ENCODE assay signal across 17 mouse cellular contexts in genomic region chr12:104801494-104802260, GRCm38 (mm10). TPM values are rescaled to one million over a fixed set of nuclear protein-coding genes. Genes with fewer than 3 reads are reported as not detected.
DNase-seq lines count a peak whose midpoint lies in the region; TF ChIP-seq lines count a peak whose summit lies in the region.
"Had no signal": no experiment of that assay in that cellular context is flagged by ENCODE, and none has a peak within 500 bp of the region (broad histone marks: within the 10 kb centered on the region; RNA-seq: fewer than 3 reads in every experiment).

No protein-coding gene starts in this region.

- no peaks in the 10 kb centered on the region; the same call in 1 of the 2 replicates for H3K36me3 ChIP-seq in kidney, adult 2 months (ENCODE audit: control insufficient read depth, insufficient read depth, low read length)
- H3K36me3 ChIP-seq in limb, embryonic 10.5 days = peaks cover 34% of the 10 kb centered on the region

- 36% methylated on average over 9 of the region's 9 CpGs for WGBS in kidney, adult 2 months
- WGBS in limb, embryonic 10.5 days = 55% methylated on average over 9 of the region's 9 CpGs

- H3K4me1 ChIP-seq in kidney, adult 2 months (ENCODE audit: control insufficient read depth, insufficient read depth, low read length) = no peaks in the 10 kb centered on the region
- peaks cover 34% of the 10 kb centered on the region for H3K4me1 ChIP-seq in limb, embryonic 10.5 days
- H3K4me1 ChIP-seq: liver, embryonic 15.5 days; megakaryocyte, embryonic 14.5 days had no signal

- no peak overlapping the region for H3K4me3 ChIP-seq in kidney, adult 2 months (ENCODE audit: insufficient read depth, low read depth, low read length)
- no peak overlapping the region for H3K4me3 ChIP-seq in limb, embryonic 10.5 days
- H3K4me3 ChIP-seq: gastrocnemius, adult 2 months; hindbrain, embryonic 15.5 days; liver, embryonic 15.5 days; megakaryocyte, embryonic 14.5 days; neural tube, embryonic 15.5 days had no signal

- H3K27me3 ChIP-seq in kidney, adult 2 months (replicated peaks; ENCODE audit: control insufficient read depth, insufficient read depth, low read length) = no peaks in the 10 kb centered on the region
- H3K27me3 ChIP-seq in limb, embryonic 10.5 days (ENCODE audit: low read depth, poor library complexity, severe bottlenecking) = peaks cover 5% of the 10 kb centered on the region; the same call in 1 of the 2 replicates
- H3K27me3 ChIP-seq: hindbrain, embryonic 15.5 days; liver, embryonic 15.5 days; neural tube, embryonic 15.5 days had no signal

- peak; percentile 41 for DNase-seq in adrenal gland, adult 2 months
- DNase-seq in adrenal gland, adult 18-20 months (ENCODE audit: low spot score in 2 of 2) = no peak
- DNase-seq in kidney, adult 2 months = peak; percentile 41
- no peak for DNase-seq in kidney, adult 9 months
- peak; percentile 24 for DNase-seq in adrenal gland, postnatal 25 days
- DNase-seq in limb, embryonic 10.5 days (ENCODE audit: low spot score) = no peak
- DNase-seq in gastrocnemius, postnatal 14 days = no peak
- no peak for DNase-seq in yolk sac, embryonic 10.5 days (ENCODE audit: low spot score)
- DNase-seq: cerebellum, adult 9-11 months; gastrocnemius, adult 2 months; kidney, postnatal 25 days; lung, postnatal 10 days; thymus, adult 2 months had no signal

- TF ChIP-seq POLR2A in kidney, adult 2 months (IDR thresholded peaks at IDR 0.05; ENCODE audit: low read depth, low read length) = no peak

- H3K27ac ChIP-seq in kidney, adult 2 months (ENCODE audit: insufficient read depth, low read depth, low read length) = no peak overlapping the region
- peak overlapping the region; percentile 57 for H3K27ac ChIP-seq in limb, embryonic 10.5 days
- H3K27ac ChIP-seq: gastrocnemius, adult 2 months; hindbrain, embryonic 15.5 days; liver, embryonic 15.5 days; neural tube, embryonic 15.5 days had no signal

- no peak for TF ChIP-seq CTCF in kidney, adult 2 months (conservative IDR thresholded peaks at IDR 0.05; ENCODE audit: insufficient read depth, insufficient read length, low read depth, low read length)

- H3K9me3 ChIP-seq in limb, embryonic 10.5 days (replicated peaks) = no peaks in the 10 kb centered on the region

- intact Hi-C loops in gastrocnemius, postnatal 14 days (cut with DNase I; ENCODE audit: low total_unique reads) = no loop called here

RNA-seq across cellular contexts. Expression of gene Dicer1, which starts 49.9 kb away (rescaled TPM):
- 10 to 100 TPM; 33.6 to 53.0 TPM for total RNA-seq in adrenal gland, adult 2 months (2021)
- 3.6 and 4.3 TPM in 2 replicates for polyA plus RNA-seq in adrenal gland, adult 2 months (2012; rRNA removed)
- total RNA-seq in adrenal gland, adult 18-20 months (2021) = 10 to 100 TPM; 35.5 to 51.5 TPM
- 8.3 and 9.0 TPM in 2 replicates for polyA plus RNA-seq in kidney, adult 2 months (2012; rRNA removed)
- 54.9 and 59.4 TPM in 2 replicates for total RNA-seq in adrenal gland, postnatal 25 days (2021)
- polyA plus RNA-seq in limb, embryonic 10.5 days (2016; fragmentation: Nextera tagmentation; extraction: Ambion mirVana) = 50.3 and 58.5 TPM in 2 replicates
- total RNA-seq in gastrocnemius, postnatal 14 days (2021) = 10 to 100 TPM; 32.0 to 33.8 TPM

Comparison
In these comparisons a context has a peak if more than half of its experiments do, and no peak if none do; other contexts are left out.
1. DNase-seq: peak in adrenal gland, adult 2 months (single experiment), kidney, adult 2 months (single experiment) and adrenal gland, postnatal 25 days (single experiment); none in adrenal gland, adult 18-20 months (0 of 2), kidney, adult 9 months (single experiment), limb, embryonic 10.5 days (single experiment), gastrocnemius, postnatal 14 days (single experiment) and yolk sac, embryonic 10.5 days (single experiment).